In genomic region chrX:73716109-73716661, GRCm38 (mm10) we compare ENCODE assay signal across 8 mouse cellular contexts. TPM values are rescaled to one million over a fixed set of nuclear protein-coding genes. Genes with fewer than 3 reads are reported as not detected.
DNase-seq lines count a peak whose midpoint lies in the region; ATAC-seq and TF ChIP-seq lines count a peak whose summit lies in the region.

Gene Bcap31 (minus strand): TSS chrX:73716175.
Gene Abcd1 (plus strand): TSS chrX:73716597.

- TF ChIP-seq EP300 in MEL (IDR thresholded peaks at IDR 0.05; ENCODE audit: low read depth in 1 of 2, low read length in 2 of 2), result peak in 1 of 2 experiments; percentile 73; a peak in 2 of 4 replicates

- H3K4me2 ChIP-seq in lung, embryonic 16.5 days (ENCODE audit: low read depth, low read length), result peak within 1 kb of the TSS; percentile 74

- DNase-seq in MEL (ENCODE audit: low read depth, low spot score), result peak; percentile 97
- DNase-seq in cerebellum, adult 2 months, result peak; percentile 88 to 89
- peak; percentile 92 for DNase-seq in forelimb bud, embryonic 11.5 days (ENCODE audit: low read depth, low spot score)
- peak; percentile 67 for DNase-seq in layer of hippocampus, adult 9-10 months (ENCODE audit: low spot score)
- DNase-seq in ovary, postnatal 10 days (ENCODE audit: low spot score), result peak; percentile 65
- DNase-seq in thymus, postnatal 10 days (ENCODE audit: low spot score in 2 of 2), result peak; percentile 92 to 95

- peak within 1 kb of the TSS; percentile 90 for H3K9ac ChIP-seq in MEL (ENCODE audit: control insufficient read depth, low read depth, low read length, poor library complexity, severe bottlenecking)
- peak within 1 kb of the TSS; percentile 78 for H3K9ac ChIP-seq in lung, embryonic 16.5 days (ENCODE audit: low read length)

- 8% methylated on average over 44 of the region's 45 CpGs for WGBS in cerebellum, adult 2 months
- whole genome bisulfite sequencing in lung, embryonic 16.5 days, result 15% methylated on average over 44 of the region's 45 CpGs

- peak; percentile 78 to 89 for ATAC-seq in hematopoietic stem cell, adult 5-6 weeks (replicated peaks in 1 of 2; ENCODE audit: insufficient read depth in 1 of 2, low FRiP score in 2 of 2, low TSS enrichment in 1 of 2, low read depth in 1 of 2, poor library complexity in 2 of 2, severe bottlenecking in 2 of 2)
- peak; percentile 95 for ATAC-seq in lung, embryonic 16.5 days (ENCODE audit: low read depth)

- peak in 1 of 2 experiments; percentile 93; a peak in 2 of 4 replicates for TF ChIP-seq POLR2A in MEL (IDR thresholded peaks at IDR 0.05; ENCODE audit: control insufficient read depth in 1 of 2, insufficient read depth in 1 of 2, low read depth in 1 of 2, low read length in 2 of 2, poor library complexity in 1 of 2)
- no peak for TF ChIP-seq POLR2A in cerebellum, adult 2 months (IDR thresholded peaks at IDR 0.05; ENCODE audit: borderline replicate concordance, insufficient read depth, low read length)

- peaks cover 3 to 24% of the 10 kb centered on the region in 2 experiments for H3K36me3 ChIP-seq in MEL (ENCODE audit: control insufficient read depth in 1 of 2, insufficient read depth in 2 of 2, low read length in 2 of 2)
- 0 out of 2 replicates have a peak, but pooled peaks cover 2% of the 10 kb centered on the region for H3K36me3 ChIP-seq in lung, embryonic 16.5 days (ENCODE audit: control insufficient read depth, insufficient read depth, low read length)

- TF ChIP-seq CTCF in MEL (IDR thresholded peaks at IDR 0.05 in 2 of 3, conservative IDR thresholded peaks at IDR 0.05 in 1 of 3; ENCODE audit: control insufficient read depth in 1 of 3, insufficient read depth in 1 of 3, low read depth in 2 of 3, low read length in 3 of 3, poor library complexity in 1 of 3, severe bottlenecking in 1 of 3), result no peak
- TF ChIP-seq CTCF in cerebellum, adult 2 months (IDR thresholded peaks at IDR 0.05; ENCODE audit: borderline replicate concordance, insufficient read depth, low read depth, low read length), result no peak

- H3K4me3 ChIP-seq in MEL (ENCODE audit: control insufficient read depth in 1 of 2, insufficient read depth in 1 of 2, low read depth in 2 of 2, low read length in 2 of 2), result peak within 1 kb of the TSS; percentile 72 to 94
- peak within 1 kb of the TSS; percentile 61 for H3K4me3 ChIP-seq in cerebellum, adult 2 months (replicated peaks; ENCODE audit: insufficient read depth, low read depth, low read length)
- peak within 1 kb of the TSS; percentile 67 for H3K4me3 ChIP-seq in lung, embryonic 16.5 days (ENCODE audit: low read length)

- no peaks in the 10 kb centered on the region for H3K27me3 ChIP-seq in MEL (ENCODE audit: control insufficient read depth in 1 of 2, insufficient read depth in 2 of 2, low read length in 2 of 2)
- H3K27me3 ChIP-seq in cerebellum, adult 2 months (ENCODE audit: control insufficient read depth, insufficient read depth, low read length), result no peaks in the 10 kb centered on the region
- H3K27me3 ChIP-seq in lung, embryonic 16.5 days (ENCODE audit: control insufficient read depth, insufficient read depth, low read depth, low read length), result no peaks in the 10 kb centered on the region

- peak within 1 kb of the TSS; percentile 85 for H3K27ac ChIP-seq in MEL (ENCODE audit: control insufficient read depth, low read depth, low read length)
- peak within 1 kb of the TSS; percentile 86 for H3K27ac ChIP-seq in cerebellum, adult 2 months (ENCODE audit: insufficient read depth, low read length)
- peak within 1 kb of the TSS; percentile 88 for H3K27ac ChIP-seq in lung, embryonic 16.5 days (ENCODE audit: low read length)

- H3K79me2 ChIP-seq in MEL (ENCODE audit: control insufficient read depth, insufficient read depth, low read length, poor library complexity), result peaks cover 30% of the 10 kb centered on the region

- no peak for TF ChIP-seq RAD21 in MEL (IDR thresholded peaks at IDR 0.05; ENCODE audit: low read depth, low read length)

- no peaks in the 10 kb centered on the region for H3K9me3 ChIP-seq in MEL (replicated peaks; ENCODE audit: insufficient read depth, low read length)
- no peaks in the 10 kb centered on the region for H3K9me3 ChIP-seq in lung, embryonic 16.5 days (ENCODE audit: control insufficient read depth, low read length)

- H3K4me1 ChIP-seq in MEL (ENCODE audit: control insufficient read depth in 1 of 2, insufficient read depth in 2 of 2, low read length in 2 of 2), result peaks cover 4 to 25% of the 10 kb centered on the region in 2 experiments
- peaks cover 4% of the 10 kb centered on the region; the same call in 1 of the 2 replicates for H3K4me1 ChIP-seq in cerebellum, adult 2 months (ENCODE audit: control insufficient read depth, insufficient read depth, low read length)
- H3K4me1 ChIP-seq in lung, embryonic 16.5 days (replicated peaks; ENCODE audit: control insufficient read depth, insufficient read depth, low read length), result peaks cover 17% of the 10 kb centered on the region

TF ChIP-seq in MEL, 35 proteins besides CTCF, POLR2A, EP300 and RAD21:
- no peak for TF ChIP-seq RCOR1 (IDR thresholded peaks at IDR 0.05; ENCODE audit: low read depth, low read length)
- TF ChIP-seq NELFE (IDR thresholded peaks at IDR 0.05; ENCODE audit: low read depth, low read length), result peak; percentile 86
- peak; percentile 78 for TF ChIP-seq TBP (IDR thresholded peaks at IDR 0.05; ENCODE audit: low read depth, low read length)
- TF ChIP-seq TCF12 (IDR thresholded peaks at IDR 0.05; ENCODE audit: low read depth, low read length), result no peak; the same call in 1 of the 2 replicates
- 0 out of 2 replicates have a peak, but pooled peaks have one; percentile 73 for TF ChIP-seq POLR2AphosphoS2 (IDR thresholded peaks at IDR 0.05; ENCODE audit: low read length)
- no peak; the same call in 1 of the 2 replicates for TF ChIP-seq MXI1 (IDR thresholded peaks at IDR 0.05; ENCODE audit: low read depth, low read length)
- TF ChIP-seq KAT2A (conservative IDR thresholded peaks at IDR 0.05; ENCODE audit: low read depth, low read length), result no peak
- no peak for TF ChIP-seq TAL1 (IDR thresholded peaks at IDR 0.05; ENCODE audit: low read length)
- TF ChIP-seq BHLHE40 (IDR thresholded peaks at IDR 0.05; ENCODE audit: borderline replicate concordance, low read depth, low read length), result no peak
- no peak for TF ChIP-seq USF2 (IDR thresholded peaks at IDR 0.05; ENCODE audit: borderline replicate concordance in 1 of 2, insufficient read depth in 1 of 2, low read depth in 1 of 2, low read length in 2 of 2)
- TF ChIP-seq NRF1 (IDR thresholded peaks at IDR 0.05; ENCODE audit: insufficient read depth, low read depth, low read length, poor library complexity, severe bottlenecking), result no peak
- TF ChIP-seq ZMIZ1 (IDR thresholded peaks at IDR 0.05; ENCODE audit: low read depth, low read length), result peak; percentile 75; the same call in 1 of the 2 replicates
- TF ChIP-seq USF1 (IDR thresholded peaks at IDR 0.05; ENCODE audit: low read depth, low read length), result no peak
- TF ChIP-seq ETS1 (IDR thresholded peaks at IDR 0.05; ENCODE audit: low read depth, low read length), result peak; percentile 37; the same call in 1 of the 2 replicates
- TF ChIP-seq UBTF (IDR thresholded peaks at IDR 0.05; ENCODE audit: borderline replicate concordance, insufficient read depth, low read depth, low read length), result no peak
- peak; percentile 77; the same call in 1 of the 2 replicates for TF ChIP-seq MAZ (IDR thresholded peaks at IDR 0.05; ENCODE audit: low read depth, low read length)
- TF ChIP-seq SIN3A (IDR thresholded peaks at IDR 0.05; ENCODE audit: low read length), result no peak
- TF ChIP-seq HCFC1 (IDR thresholded peaks at IDR 0.05; ENCODE audit: low read depth, low read length), result peak; percentile 67
- peak; percentile 74 for TF ChIP-seq ELF1 (IDR thresholded peaks at IDR 0.05; ENCODE audit: low read depth, low read length)
- no peak for TF ChIP-seq GATA1 (IDR thresholded peaks at IDR 0.05; ENCODE audit: low read depth, low read length)
- TF ChIP-seq E2F4 (IDR thresholded peaks at IDR 0.05; ENCODE audit: borderline replicate concordance, low read depth, low read length), result no peak; the same call in 1 of the 2 replicates
- no peak for TF ChIP-seq CHD1 (IDR thresholded peaks at IDR 0.05; ENCODE audit: low read depth, low read length)
- TF ChIP-seq MYB (IDR thresholded peaks at IDR 0.05; ENCODE audit: low read depth, low read length), result peak; percentile 77

RNA-seq across cellular contexts. Expression of gene Bcap31, which starts in this region (rescaled TPM):
- 156 and 164 TPM in 2 replicates for total RNA-seq in MEL (2012; rRNA removed)
- 100 to 1,000 TPM in 1 of 2 experiments, not detected in 1; 214 TPM for polyA plus RNA-seq in MEL (2012; ENCODE audit: insufficient read depth in 1 of 2, insufficient read length in 2 of 2, low read depth in 1 of 2, low replicate concordance in 2 of 2, missing spikeins in 1 of 2)
- 115 and 127 TPM in 2 replicates for polyA plus RNA-seq in cerebellum, adult 2 months (2012; rRNA removed)
- total RNA-seq in hematopoietic stem cell, adult 5-6 weeks (2017), result 171 and 203 TPM in 2 replicates
- 301 and 317 TPM in 2 replicates for polyA plus RNA-seq in lung, embryonic 16.5 days (2015; fragmentation: Nextera tagmentation; extraction: Ambion mirVana)

RNA-seq across cellular contexts. Expression of gene Abcd1, which starts in this region (rescaled TPM):
- 4.8 and 5.4 TPM in 2 replicates for total RNA-seq in MEL (2012; rRNA removed)
- 10 to 100 TPM in 1 of 2 experiments, not detected in 1; 17.3 TPM for polyA plus RNA-seq in MEL (2012; ENCODE audit: insufficient read depth in 1 of 2, insufficient read length in 2 of 2, low read depth in 1 of 2, low replicate concordance in 2 of 2, missing spikeins in 1 of 2)
- polyA plus RNA-seq in cerebellum, adult 2 months (2012; rRNA removed), result 14.7 and 15.1 TPM in 2 replicates
- total RNA-seq in hematopoietic stem cell, adult 5-6 weeks (2017), result 8.0 and 18.6 TPM in 2 replicates
- polyA plus RNA-seq in lung, embryonic 16.5 days (2015; fragmentation: Nextera tagmentation; extraction: Ambion mirVana), result 27.9 and 29.5 TPM in 2 replicates

Comparison
In these comparisons a context has a peak if more than half of its experiments do, and no peak if none do; other contexts are left out.
1. Peak in every context shown above with its lines: DNase-seq, ATAC-seq, H3K4me3 ChIP-seq and H3K27ac ChIP-seq.